Mouse (Mus musculus) limb, embryonic 13.5 days (tissue): Measurements from ENCODE around the gene Tmtc1. TPM values are rescaled to one million over a fixed set of nuclear protein-coding genes. Genes with fewer than 3 reads are reported as not detected.

Source experiments
- ATAC-seq: fragments of 200-750 bp; cut with Nextera tagmentation; 2 replicates; pipeline ENCODE4 v1.8.0; 2017; ENCODE audit warnings: low read depth, moderate number of reproducible peaks, moderate TSS enrichment; ENCODE audit not compliant: low FRiP score
- H3K27ac ChIP-seq: fragments of 300-500 bp; sonication (generic); 2 replicates; pipeline ENCODE4 v1.5.1; 2015; ENCODE audit warnings: inconsistent platforms, mild to moderate bottlenecking, moderate library complexity
- H3K27me3 ChIP-seq: fragments of 300-500 bp; sonication (generic); 2 replicates; pipeline ENCODE4 v1.6.1; 2015; ENCODE audit warnings: mild to moderate bottlenecking, inconsistent platforms
- H3K36me3 ChIP-seq: fragments of 300-500 bp; sonication (generic); 2 replicates; pipeline ENCODE4 v1.6.1; 2015; ENCODE audit warnings: inconsistent platforms, mild to moderate bottlenecking, moderate library complexity
- H3K4me1 ChIP-seq: fragments of 300-500 bp; sonication (generic); 2 replicates; pipeline ENCODE4 v1.6.1; 2015; ENCODE audit warnings: inconsistent platforms
- H3K4me2 ChIP-seq: fragments of 300-500 bp; sonication (generic); replicated peaks from 2 replicates; pipeline ENCODE4 v1.6.1; 2015; ENCODE audit warnings: inconsistent platforms, mild to moderate bottlenecking, moderate library complexity
- H3K4me3 ChIP-seq: fragments of 300-500 bp; sonication (generic); 2 replicates; pipeline ENCODE4 v1.5.1; 2015; ENCODE audit warnings: moderate library complexity, mild to moderate bottlenecking, inconsistent platforms
- H3K9ac ChIP-seq: fragments of 300-500 bp; sonication (generic); 2 replicates; pipeline ENCODE4 v1.6.1; 2015; ENCODE audit warnings: mild to moderate bottlenecking, inconsistent platforms
- H3K9me3 ChIP-seq: fragments of 300-500 bp; sonication (generic); 2 replicates; pipeline ENCODE4 v1.6.1; 2016; ENCODE audit warnings: inconsistent platforms
- WGBS: fragments of 180-500 bp; shearing (Covaris S2); methylation state at CpG from one replicate; pipeline ENCODE4 v1.1.7; 2015; 5-methylcytosine and 5-hydroxymethylcytosine counted together
- polyA plus RNA-seq: library from polyadenylated mRNA; unstranded; fragments of >200 nt; fragmentation: Nextera tagmentation; extraction: Ambion mirVana; gene quantifications from 2 replicates; pipeline ENCODE4 v1.2.1, GENCODE M21; 2015

The Tmtc1 gene
- polyA plus RNA-seq, 1 experiment from 2014 or later = 1.2 TPM

GRCm38 (mm10) chr6:148329976-148330375, 114.2 kb downstream of the Tmtc1 start:
- Histone ChIP-seq H3K9ac (no peak overlapping the region), H3K9me3 (no peaks in the 10 kb centered on the region), H3K4me1 (no peaks in the 10 kb centered on the region), H3K36me3 (no peaks in the 10 kb centered on the region), H3K27ac (no peak overlapping the region), H3K4me2 (no peak overlapping the region), H3K4me3 (no peak overlapping the region), H3K27me3 (no peaks in the 10 kb centered on the region)
- no peak for ATAC-seq

DNA sequence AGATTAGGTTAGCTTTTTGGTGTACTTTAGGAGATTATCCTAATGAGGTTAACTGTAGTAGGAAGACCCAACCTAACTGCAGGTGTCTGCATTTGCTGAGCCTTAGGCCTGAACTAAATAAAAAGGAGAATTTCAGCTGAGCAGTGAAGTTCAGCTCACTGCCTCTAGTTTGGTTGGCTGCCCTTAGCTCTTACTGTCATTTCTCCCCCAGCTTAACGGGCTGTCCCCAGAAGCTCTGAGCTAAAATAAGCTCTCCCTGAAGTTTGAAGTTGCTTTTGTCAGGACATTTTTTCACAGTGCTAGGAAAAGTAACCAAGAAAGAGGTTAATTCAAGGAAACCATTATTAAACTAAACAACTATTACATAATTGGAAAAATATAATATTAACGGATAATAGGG, 115.3 kb downstream of the Tmtc1 start:
- H3K4me1 ChIP-seq = no peaks in the 10 kb centered on the region
- H3K27me3 ChIP-seq = no peaks in the 10 kb centered on the region
- H3K27ac ChIP-seq = no peak overlapping the region
- H3K4me3 ChIP-seq = no peak overlapping the region
- no peaks in the 10 kb centered on the region for H3K36me3 ChIP-seq
- no peak overlapping the region for H3K4me2 ChIP-seq
- H3K9me3 ChIP-seq = no peaks in the 10 kb centered on the region
- no peak for ATAC-seq
- WGBS = 68% methylated on average over 2 of the region's 2 CpGs
- no peak overlapping the region for H3K9ac ChIP-seq

- H3K4me1 ChIP-seq = no peaks in the 10 kb centered on the region
- H3K9me3 ChIP-seq = no peaks in the 10 kb centered on the region
- H3K27ac ChIP-seq = no peak overlapping the region
- no peak for ATAC-seq
- no peaks in the 10 kb centered on the region for H3K27me3 ChIP-seq
- no peaks in the 10 kb centered on the region for H3K36me3 ChIP-seq
- no peak overlapping the region for H3K4me2 ChIP-seq
- WGBS = 46% methylated on average over 6 of the region's 6 CpGs
- H3K9ac ChIP-seq = no peak overlapping the region
- H3K4me3 ChIP-seq = no peak overlapping the region
These were observed 116.1 kb downstream of the Tmtc1 start for GRCm38 (mm10) chr6:148328130-148328529.

- H3K4me1 ChIP-seq = no peaks in the 10 kb centered on the region
- ATAC-seq = no peak; the same call in 1 of the 2 replicates
These were observed 125.5 kb downstream of the Tmtc1 start for GRCm38 (mm10) chr6:148318736-148319135.

DNA sequence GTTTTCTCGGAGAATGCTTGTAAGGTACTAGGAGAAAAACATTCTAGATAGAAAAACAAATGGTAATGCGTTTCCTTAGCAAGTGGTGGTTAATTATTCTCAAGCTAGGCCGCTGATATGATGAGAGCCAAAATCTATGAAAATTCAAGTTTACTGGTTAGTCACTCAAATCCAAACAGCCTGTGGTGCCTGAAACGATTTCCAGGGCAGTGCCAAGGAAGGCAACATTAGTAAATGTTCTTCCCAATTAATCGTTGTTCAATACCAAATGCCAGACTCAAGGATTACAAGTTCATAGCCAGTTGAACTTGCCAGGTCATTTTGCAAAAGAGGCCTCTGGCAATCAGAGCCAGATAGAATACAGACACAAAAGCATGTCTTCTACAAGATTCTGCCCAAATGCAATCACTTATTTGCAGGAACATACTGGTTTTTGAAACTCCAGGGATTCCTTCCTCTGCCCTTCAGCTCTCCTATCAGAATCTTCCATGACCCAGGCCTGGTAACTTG, 128.6 kb downstream of the Tmtc1 start:
- H3K27ac ChIP-seq = no peak overlapping the region
- no peaks in the 10 kb centered on the region for H3K27me3 ChIP-seq
- no peaks in the 10 kb centered on the region for H3K36me3 ChIP-seq
- no peak for ATAC-seq
- no peaks in the 10 kb centered on the region for H3K9me3 ChIP-seq
- H3K4me3 ChIP-seq = no peak overlapping the region
- no peak overlapping the region for H3K9ac ChIP-seq
- H3K4me2 ChIP-seq = no peak overlapping the region
- 66% methylated on average over 5 of the region's 5 CpGs for WGBS
- no peaks in the 10 kb centered on the region for H3K4me1 ChIP-seq

More at GRCm38 (mm10) chr6:148318736-148319135, 125.5 kb downstream of the Tmtc1 start:
- no peak overlapping the region for H3K27ac ChIP-seq
- H3K36me3 ChIP-seq = no peaks in the 10 kb centered on the region
- H3K27me3 ChIP-seq = no peaks in the 10 kb centered on the region
- no peak overlapping the region for H3K4me3 ChIP-seq
- H3K4me2 ChIP-seq = no peak overlapping the region
- no peaks in the 10 kb centered on the region for H3K9me3 ChIP-seq
- H3K9ac ChIP-seq = no peak overlapping the region

DNA sequence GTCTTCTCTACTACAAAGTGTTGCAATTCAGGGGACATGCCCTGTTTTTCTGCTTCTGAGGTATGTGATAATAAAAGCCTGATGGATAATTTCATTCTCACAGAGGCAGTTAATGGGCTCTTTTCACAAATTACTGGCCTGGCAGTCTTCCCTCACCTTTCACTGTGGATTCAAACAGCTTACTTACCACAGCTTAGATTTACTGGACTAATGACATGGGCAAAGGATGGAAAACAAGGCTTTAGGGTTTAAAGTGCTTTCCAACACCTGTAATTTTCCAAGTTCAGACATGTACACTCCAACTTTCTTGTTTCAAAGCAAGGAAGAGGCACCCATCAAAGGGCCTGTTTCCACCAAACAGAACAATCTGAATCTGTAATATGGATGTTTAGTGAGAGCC, 129.1 kb downstream of the Tmtc1 start:
- H3K36me3 ChIP-seq = no peaks in the 10 kb centered on the region
- H3K9ac ChIP-seq = no peak overlapping the region
- H3K27ac ChIP-seq = no peak overlapping the region
- H3K9me3 ChIP-seq = no peaks in the 10 kb centered on the region
- no peaks in the 10 kb centered on the region for H3K4me1 ChIP-seq
- ATAC-seq = no peak
- H3K27me3 ChIP-seq = no peaks in the 10 kb centered on the region
- H3K4me2 ChIP-seq = no peak overlapping the region
- H3K4me3 ChIP-seq = no peak overlapping the region

DNA sequence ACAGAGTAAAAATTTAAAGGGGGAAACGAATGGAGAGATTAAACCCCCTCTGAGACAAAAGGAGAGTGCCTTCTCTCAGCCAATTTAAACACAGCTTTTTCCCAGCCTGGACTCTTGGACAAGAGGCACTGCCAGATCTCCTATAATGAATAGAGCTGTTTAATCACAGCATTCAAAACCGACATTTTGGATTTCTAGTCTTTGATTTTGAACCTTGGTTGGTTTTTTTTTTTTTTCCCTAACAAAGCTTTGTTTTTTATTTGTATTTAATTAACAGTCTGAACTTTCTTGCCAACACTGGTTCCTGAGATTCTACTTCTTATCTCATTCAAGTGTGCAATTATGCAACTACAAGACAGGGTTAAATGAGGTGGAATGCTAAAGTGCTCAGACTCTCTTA, 133.2 kb downstream of the Tmtc1 start:
- 38% methylated on average over 2 of the region's 2 CpGs for WGBS

GRCm38 (mm10) chr6:148305821-148306220, 138.4 kb downstream of the Tmtc1 start:
- H3K27ac ChIP-seq = no peak overlapping the region
- H3K36me3 ChIP-seq = no peaks in the 10 kb centered on the region
- ATAC-seq = no peak
- no peaks in the 10 kb centered on the region for H3K27me3 ChIP-seq
- no peak overlapping the region for H3K9ac ChIP-seq
- no peak overlapping the region for H3K4me2 ChIP-seq
- H3K4me3 ChIP-seq = no peak overlapping the region
- H3K4me1 ChIP-seq = no peaks in the 10 kb centered on the region
- 80% methylated on average over 5 of the region's 5 CpGs for WGBS
- H3K9me3 ChIP-seq = no peaks in the 10 kb centered on the region

More for the DNA sequence above, 133.2 kb downstream of the Tmtc1 start:
- no peak overlapping the region for H3K4me3 ChIP-seq
- no peaks in the 10 kb centered on the region for H3K36me3 ChIP-seq
- H3K4me2 ChIP-seq = no peak overlapping the region
- no peaks in the 10 kb centered on the region for H3K27me3 ChIP-seq
- ATAC-seq = no peak
- no peaks in the 10 kb centered on the region for H3K9me3 ChIP-seq
- no peak overlapping the region for H3K9ac ChIP-seq
- no peak overlapping the region for H3K27ac ChIP-seq
- H3K4me1 ChIP-seq = no peaks in the 10 kb centered on the region

- no peaks in the 10 kb centered on the region for H3K36me3 ChIP-seq
- H3K4me2 ChIP-seq = no peak overlapping the region
- H3K4me3 ChIP-seq = no peak overlapping the region
- 78% methylated on average over 3 of the region's 3 CpGs for WGBS
- H3K27me3 ChIP-seq = no peaks in the 10 kb centered on the region
- no peak for ATAC-seq
- H3K9me3 ChIP-seq = no peaks in the 10 kb centered on the region
- H3K27ac ChIP-seq = no peak overlapping the region
- no peaks in the 10 kb centered on the region for H3K4me1 ChIP-seq
- H3K9ac ChIP-seq = no peak overlapping the region
These were observed 139.0 kb downstream of the Tmtc1 start for GRCm38 (mm10) chr6:148305191-148305590.

- Histone ChIP-seq H3K4me1 (peaks cover 4% of the 10 kb centered on the region; the same call in 1 of the 2 replicates), H3K27ac (no peak overlapping the region), H3K4me3 (no peak overlapping the region), H3K9me3 (no peaks in the 10 kb centered on the region), H3K36me3 (no peaks in the 10 kb centered on the region), H3K27me3 (no peaks in the 10 kb centered on the region), H3K4me2 (no peak overlapping the region), H3K9ac (no peak overlapping the region)
- ATAC-seq = no peak
- whole genome bisulfite sequencing = 87% methylated on average over 2 of the region's 2 CpGs
These were observed 141.9 kb downstream of the Tmtc1 start for GRCm38 (mm10) chr6:148302261-148302660.

DNA sequence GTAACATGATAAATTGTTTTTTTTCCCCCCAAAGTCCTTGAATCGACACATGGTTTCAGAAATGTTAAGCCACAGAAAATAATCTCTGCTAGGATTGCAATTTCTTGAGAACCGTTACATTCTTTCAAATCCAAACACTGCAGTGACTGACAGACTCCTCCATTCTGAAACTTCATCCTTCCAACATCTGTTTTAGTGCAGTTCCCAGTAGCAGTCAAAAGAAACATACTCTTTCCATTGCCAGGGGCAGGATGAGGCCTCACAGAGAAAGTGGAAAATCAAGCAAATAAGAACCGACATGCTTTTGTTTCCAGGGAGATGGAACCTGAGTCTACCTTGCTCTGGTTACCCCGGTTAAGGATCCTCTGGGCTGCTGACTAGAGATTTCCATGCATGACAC, 147.1 kb downstream of the Tmtc1 start:
- H3K4me1 ChIP-seq = peaks cover 19% of the 10 kb centered on the region
- ATAC-seq = peak; percentile 72; the same call in 1 of the 2 replicates
- H3K36me3 ChIP-seq = no peaks in the 10 kb centered on the region
- WGBS = 39% methylated on average over 4 of the region's 4 CpGs
- H3K27me3 ChIP-seq = no peaks in the 10 kb centered on the region
- H3K27ac ChIP-seq = 0 out of 2 replicates have a peak overlapping the region, but pooled peaks have one; percentile 39
- no peak overlapping the region for H3K4me3 ChIP-seq
- H3K9ac ChIP-seq = no peak overlapping the region
- no peaks in the 10 kb centered on the region for H3K9me3 ChIP-seq
- no peak overlapping the region for H3K4me2 ChIP-seq

DNA sequence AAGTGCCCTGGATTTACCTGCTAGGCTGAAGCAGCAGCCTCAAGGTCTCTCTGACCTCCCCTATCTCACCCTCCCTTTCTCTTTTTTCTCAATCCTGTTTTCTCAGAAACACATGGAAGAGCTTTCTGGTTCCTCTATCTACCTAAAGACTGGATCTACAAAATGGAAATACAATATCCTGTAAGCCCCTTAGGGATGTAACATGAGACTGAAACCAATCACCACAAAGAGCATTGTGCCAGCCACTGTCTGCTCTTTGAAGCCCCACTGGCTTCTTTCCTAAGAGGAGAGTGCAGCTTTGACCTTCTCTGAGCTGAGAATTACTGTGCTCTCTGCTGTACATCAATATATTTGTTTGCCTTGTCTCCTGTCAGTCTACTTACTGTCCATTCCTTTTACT, 147.8 kb downstream of the Tmtc1 start:
- Histone ChIP-seq H3K9ac (no peak overlapping the region), H3K4me2 (no peak overlapping the region), H3K27ac (0 out of 2 replicates have a peak overlapping the region, but pooled peaks have one; percentile 1), H3K4me1 (peaks cover 19% of the 10 kb centered on the region), H3K4me3 (no peak overlapping the region), H3K36me3 (no peaks in the 10 kb centered on the region), H3K9me3 (no peaks in the 10 kb centered on the region), H3K27me3 (no peaks in the 10 kb centered on the region)
- ATAC-seq = 0 out of 2 replicates have a peak, but pooled peaks have one; percentile 22

DNA sequence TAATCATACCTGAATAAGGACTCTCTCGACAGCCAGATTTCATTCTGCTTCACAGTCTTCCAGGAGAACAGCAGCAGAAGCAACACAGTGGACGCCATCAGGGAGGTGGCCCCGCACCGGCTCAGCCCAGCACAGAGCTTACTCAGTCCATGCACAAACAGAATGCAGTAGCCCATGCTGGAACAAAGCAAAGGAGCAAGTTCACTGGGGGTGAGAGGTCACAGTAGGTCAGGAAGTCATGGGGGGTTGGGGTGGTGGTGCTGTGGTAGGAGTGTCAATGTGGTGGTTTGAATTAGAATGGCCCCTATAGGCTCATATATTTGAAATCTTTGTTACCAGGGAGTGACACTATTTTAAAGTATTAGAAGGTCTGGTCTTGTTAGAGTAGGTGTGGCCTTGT, 149.7 kb downstream of the Tmtc1 start:
- no peak overlapping the region for H3K9ac ChIP-seq
- no peak overlapping the region for H3K4me2 ChIP-seq
- no peak overlapping the region for H3K4me3 ChIP-seq

More for the DNA sequence above, 149.7 kb downstream of the Tmtc1 start:
- ATAC-seq = no peak
- Histone ChIP-seq H3K27ac (no peak overlapping the region), H3K4me1 (peaks cover 19% of the 10 kb centered on the region), H3K9me3 (no peaks in the 10 kb centered on the region), H3K36me3 (no peaks in the 10 kb centered on the region), H3K27me3 (no peaks in the 10 kb centered on the region)
- 66% methylated on average over 4 of the region's 4 CpGs for WGBS
